Mouse (Mus musculus) thymus, adult 2 months (tissue): ENCODE measurements around the gene Wdr46.

Source experiments
- CTCF ChIP-seq: fragments of 200-500 bp; IDR thresholded peaks from 2 replicates; pipeline ENCODE4 v1.5.1; 2012; ENCODE audit warnings: mild to moderate bottlenecking, control low read depth, low read length, moderate library complexity, borderline replicate concordance; ENCODE audit not compliant: control insufficient read depth, poor library complexity, insufficient read depth; ENCODE audit errors: extremely low read depth
- POLR2A ChIP-seq: fragments of 200-500 bp; IDR thresholded peaks from 2 replicates; pipeline ENCODE4 v1.6.1; 2012; ENCODE audit warnings: mild to moderate bottlenecking, low read length, control low read depth, moderate library complexity; ENCODE audit not compliant: control insufficient read depth, poor library complexity, insufficient read depth; ENCODE audit errors: extremely low read depth

DNA sequence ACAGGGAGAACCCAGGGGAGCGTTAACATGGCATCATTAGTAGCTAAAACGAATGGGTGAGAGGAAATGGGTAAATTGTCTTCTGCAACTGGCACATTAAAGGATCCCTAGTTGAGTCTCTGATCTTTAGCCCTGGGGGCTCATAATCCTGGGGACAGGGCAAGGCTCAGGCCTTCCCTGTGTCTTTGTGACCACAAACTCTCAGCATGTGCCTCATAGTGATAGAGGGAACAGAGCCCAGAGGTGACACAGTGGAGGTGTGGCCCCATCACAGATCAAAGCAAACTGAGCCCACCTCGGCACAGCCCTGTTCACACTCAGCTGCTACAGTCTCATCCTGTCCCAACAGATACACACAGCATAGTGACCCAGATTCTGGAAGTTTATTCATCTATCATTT is 55.2 kb downstream of the Wdr46 start:
- TF ChIP-seq CTCF = no peak
- no peak for TF ChIP-seq POLR2A
